Mouse (Mus musculus): ENCODE measurements at regions not wholly inside any gene's neighbourhood (a gene's known extent, or its start where the extent isn't known, plus 50 kb on each side); places are given as distances from the start of the nearest gene placed in this dataset.

DNA sequence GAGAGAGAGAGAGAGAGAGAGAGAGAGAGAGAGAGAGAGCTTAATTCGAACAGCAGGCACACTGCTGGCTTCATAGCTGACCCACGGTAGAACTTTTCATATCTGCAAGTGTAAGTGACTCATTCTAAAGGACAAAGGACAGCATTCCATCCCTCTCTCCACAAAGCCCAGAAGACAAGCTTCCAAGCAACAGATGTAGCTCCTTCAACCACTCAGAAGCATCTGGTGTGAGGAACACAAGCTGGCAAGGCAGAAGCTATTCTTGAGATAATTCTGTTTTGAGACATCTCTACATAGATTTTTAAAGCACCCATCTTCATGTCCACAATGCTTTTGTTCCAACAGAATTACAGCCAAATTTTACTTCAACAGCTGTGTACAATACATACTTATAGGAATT lies 294.2 kb upstream of the Gria1 start:
- Histone ChIP-seq H3K4me1 (replicated peaks) (no peaks in the 10 kb centered on the region), H3K27ac (no peak overlapping the region), H3K4me2 (no peak overlapping the region), H3K27me3 (no peaks in the 10 kb centered on the region), H3K4me3 (no peak overlapping the region), H3K9ac (no peak overlapping the region), H3K36me3 (no peaks in the 10 kb centered on the region), H3K9me3 (no peaks in the 10 kb centered on the region)
- ATAC-seq (ENCODE audit: low FRiP score) = no peak
- 84% methylated on average over 2 of the region's 2 CpGs for WGBS

DNA sequence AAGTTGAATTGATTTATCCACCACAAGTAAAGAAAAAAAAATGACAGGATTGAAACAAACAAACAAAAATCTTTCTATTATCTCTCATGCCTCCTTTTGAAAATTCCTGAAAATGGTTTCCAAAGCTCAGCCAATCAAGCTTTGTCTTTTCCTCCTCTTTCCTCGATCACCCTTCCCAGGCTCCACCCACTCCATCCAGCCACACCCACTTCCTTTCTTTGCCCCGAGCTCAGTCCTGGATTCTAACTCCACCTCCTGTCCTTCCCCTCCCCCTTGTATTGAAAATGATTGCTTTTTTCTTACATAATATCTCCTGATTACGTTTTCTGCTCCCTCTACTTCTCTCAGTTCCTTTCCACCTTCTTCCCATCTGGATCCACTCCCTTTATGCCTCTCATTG lies 286.0 kb upstream of the Gria1 start:
- no peaks in the 10 kb centered on the region for H3K36me3 ChIP-seq
- H3K9me3 ChIP-seq = no peaks in the 10 kb centered on the region
- no peak for ATAC-seq (ENCODE audit: low FRiP score)
- WGBS = 61% methylated on average over 3 of the region's 3 CpGs
- H3K4me3 ChIP-seq = no peak overlapping the region
- no peak overlapping the region for H3K4me2 ChIP-seq
- H3K9ac ChIP-seq = no peak overlapping the region
- H3K27ac ChIP-seq = no peak overlapping the region
- no peaks in the 10 kb centered on the region for H3K27me3 ChIP-seq
- no peaks in the 10 kb centered on the region for H3K4me1 ChIP-seq (replicated peaks)

DNA sequence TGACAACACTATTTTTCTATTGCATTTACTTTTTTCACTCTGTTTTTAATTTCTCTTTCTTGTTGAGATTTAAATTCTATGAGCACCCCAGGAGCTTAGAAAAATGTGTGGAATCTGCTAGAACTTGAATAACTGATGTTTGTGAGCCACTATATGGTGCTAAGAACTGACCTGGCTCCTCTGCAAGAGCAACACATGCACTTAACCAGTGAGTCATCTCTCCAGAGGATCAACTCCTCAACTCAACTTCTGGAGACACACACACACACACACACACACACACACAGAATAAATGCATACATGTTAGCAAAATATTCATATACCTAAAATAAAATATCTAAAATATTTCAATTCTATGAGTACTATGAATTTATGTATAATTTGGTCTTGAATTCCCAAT lies 285.0 kb upstream of the Gria1 start:
- no peak overlapping the region for H3K4me3 ChIP-seq
- no peaks in the 10 kb centered on the region for H3K27me3 ChIP-seq
- H3K4me2 ChIP-seq = no peak overlapping the region
- no peak for ATAC-seq (ENCODE audit: low FRiP score)
- H3K36me3 ChIP-seq = no peaks in the 10 kb centered on the region
- no peaks in the 10 kb centered on the region for H3K4me1 ChIP-seq (replicated peaks)
- H3K9ac ChIP-seq = no peak overlapping the region
- no peaks in the 10 kb centered on the region for H3K9me3 ChIP-seq
- no peak overlapping the region for H3K27ac ChIP-seq

DNA sequence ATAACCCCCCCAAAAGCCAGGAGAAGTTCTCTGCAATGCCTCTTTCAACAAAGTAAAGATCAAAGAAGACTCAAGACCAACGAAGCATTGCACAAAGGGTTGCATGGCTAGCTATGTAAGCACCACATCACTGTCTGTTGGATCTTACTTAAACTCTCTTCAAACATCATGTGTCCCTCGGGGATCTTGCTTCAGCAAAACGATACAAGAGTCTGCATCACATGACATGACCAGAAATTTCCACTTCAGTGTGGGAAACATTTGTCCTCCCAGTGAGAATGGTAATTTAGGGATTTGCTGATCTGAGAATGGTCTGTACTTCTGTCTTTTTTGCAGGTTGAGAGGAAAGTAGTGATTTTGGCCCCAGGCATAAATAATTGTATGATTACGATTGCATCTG lies 283.6 kb upstream of the Gria1 start:
- 68% methylated on average over 4 of the region's 4 CpGs for WGBS

DNA sequence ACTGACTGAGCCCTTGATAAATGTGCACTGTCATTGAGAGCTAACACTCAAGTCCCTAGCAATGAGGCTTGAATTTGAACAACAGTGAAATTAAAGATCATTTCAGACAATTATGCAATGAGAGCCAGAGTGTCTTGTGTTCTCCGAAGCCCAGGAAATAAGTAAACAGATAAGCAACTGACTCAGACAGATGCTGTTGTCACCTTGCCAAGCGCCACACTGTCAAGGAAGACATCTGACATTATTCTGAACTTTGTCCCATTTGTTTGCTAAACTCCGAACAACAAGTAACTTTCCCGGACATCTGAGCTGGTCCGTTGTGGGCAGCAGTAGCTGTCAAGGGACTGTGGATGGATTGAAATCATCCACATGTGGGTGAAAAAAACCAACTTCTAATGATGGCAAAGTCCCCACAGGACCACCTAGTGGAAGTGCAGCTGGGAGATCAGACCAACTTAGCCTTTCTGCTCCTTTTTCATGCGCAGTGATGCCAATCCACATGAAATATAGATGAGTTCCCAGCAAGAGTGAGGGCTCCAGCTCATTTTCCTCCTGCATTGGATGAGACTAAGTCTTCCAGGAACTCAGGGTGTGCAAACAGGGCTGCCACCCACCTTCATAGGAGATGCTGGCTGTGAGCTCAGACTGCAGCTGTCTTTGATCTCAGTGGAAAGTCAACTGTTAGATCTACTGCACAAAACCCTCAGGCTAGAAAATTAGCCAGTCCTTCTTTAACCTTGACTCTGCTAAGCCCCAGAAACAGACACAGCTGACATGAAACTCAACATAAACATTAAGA lies 282.8 kb upstream of the Gria1 start:
- Histone ChIP-seq H3K4me1 (replicated peaks) (no peaks in the 10 kb centered on the region), H3K36me3 (no peaks in the 10 kb centered on the region), H3K9ac (no peak overlapping the region), H3K27me3 (no peaks in the 10 kb centered on the region), H3K4me2 (no peak overlapping the region), H3K4me3 (no peak overlapping the region), H3K9me3 (no peaks in the 10 kb centered on the region), H3K27ac (no peak overlapping the region)
- no peak for ATAC-seq (ENCODE audit: low FRiP score)
- WGBS = 75% methylated on average over 6 of the region's 6 CpGs

More for the DNA sequence above, 283.6 kb upstream of the Gria1 start:
- H3K36me3 ChIP-seq = no peaks in the 10 kb centered on the region
- no peaks in the 10 kb centered on the region for H3K27me3 ChIP-seq
- no peaks in the 10 kb centered on the region for H3K9me3 ChIP-seq
- H3K27ac ChIP-seq = no peak overlapping the region
- ATAC-seq (ENCODE audit: low FRiP score) = no peak
- H3K4me2 ChIP-seq = no peak overlapping the region
- no peak overlapping the region for H3K9ac ChIP-seq
- no peak overlapping the region for H3K4me3 ChIP-seq
- H3K4me1 ChIP-seq (replicated peaks) = no peaks in the 10 kb centered on the region

DNA sequence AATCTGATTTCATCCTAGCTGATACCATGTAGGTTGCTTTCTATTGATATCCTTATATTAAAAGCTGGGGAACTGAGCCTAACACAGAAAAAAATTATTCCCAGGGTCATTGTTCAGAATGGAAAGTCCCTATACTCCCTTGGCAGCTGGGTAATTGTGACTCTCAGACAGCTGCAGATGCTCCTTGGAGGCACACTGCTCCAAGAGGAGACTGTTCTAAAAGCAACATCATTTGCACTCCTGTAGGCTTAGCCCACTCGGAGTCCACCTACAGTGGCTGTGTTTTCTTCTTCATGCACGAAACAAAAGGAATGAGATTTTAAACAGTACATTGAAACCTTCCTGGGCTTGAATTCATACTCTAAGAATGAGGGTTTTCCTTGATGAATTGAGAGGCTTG lies 269.3 kb upstream of the Gria1 start:
- Histone ChIP-seq H3K4me1 (replicated peaks) (peaks cover 5% of the 10 kb centered on the region), H3K4me2 (no peak overlapping the region), H3K9ac (no peak overlapping the region), H3K9me3 (no peaks in the 10 kb centered on the region), H3K27ac (no peak overlapping the region; the same call in 1 of the 2 replicates), H3K4me3 (no peak overlapping the region), H3K36me3 (no peaks in the 10 kb centered on the region), H3K27me3 (no peaks in the 10 kb centered on the region)
- WGBS = 44% methylated on average over 2 of the region's 2 CpGs
- ATAC-seq (ENCODE audit: low FRiP score) = no peak

DNA sequence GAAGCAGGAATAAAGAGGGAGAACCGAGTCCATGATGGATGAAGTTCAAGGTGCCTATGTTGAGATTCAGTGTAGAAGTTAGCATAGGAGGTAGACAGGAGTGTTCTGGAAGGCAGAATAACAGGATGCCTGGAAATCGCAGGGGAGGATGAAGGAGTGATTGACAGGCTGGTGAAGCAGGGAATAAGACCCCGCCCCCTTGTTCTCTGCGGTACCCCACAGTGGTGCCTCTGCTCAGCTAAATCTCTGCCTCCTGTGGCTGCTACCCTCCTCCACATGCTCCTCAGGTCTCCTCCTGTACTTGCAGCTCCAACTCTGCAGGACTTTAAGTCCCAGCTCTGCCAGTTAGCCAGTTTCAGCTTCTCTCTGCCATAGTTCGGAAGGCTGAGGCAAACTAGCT lies 261.2 kb upstream of the Gria1 start:
- WGBS = 20% methylated on average over 5 of the region's 5 CpGs
- peaks cover 16% of the 10 kb centered on the region for H3K4me1 ChIP-seq (replicated peaks)
- H3K9me3 ChIP-seq = no peaks in the 10 kb centered on the region

DNA sequence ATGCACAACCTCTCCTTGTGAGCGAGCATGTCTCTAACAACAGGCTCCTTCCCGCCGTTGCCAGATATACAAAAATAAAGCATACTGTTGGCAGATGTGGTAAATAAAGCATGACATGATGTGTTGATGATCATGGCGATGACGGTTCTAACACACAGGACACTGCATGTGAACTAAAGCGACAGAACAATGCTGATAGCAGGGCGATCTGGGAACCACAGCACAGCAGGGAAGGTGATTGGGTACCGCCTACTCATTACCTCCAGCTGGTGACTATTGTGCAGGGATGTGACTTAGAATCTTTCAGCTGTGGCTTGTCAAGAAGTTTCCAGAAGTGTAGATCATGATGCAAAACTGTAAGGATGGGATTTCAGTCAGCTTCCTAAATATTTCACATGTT lies 260.5 kb upstream of the Gria1 start:
- H3K27me3 ChIP-seq = no peaks in the 10 kb centered on the region
- H3K36me3 ChIP-seq = no peaks in the 10 kb centered on the region
- H3K27ac ChIP-seq = no peak overlapping the region
- no peaks in the 10 kb centered on the region for H3K9me3 ChIP-seq
- no peak overlapping the region for H3K9ac ChIP-seq
- H3K4me2 ChIP-seq = no peak overlapping the region
- no peak overlapping the region for H3K4me3 ChIP-seq
- WGBS = 27% methylated on average over 8 of the region's 8 CpGs
- no peak for ATAC-seq (ENCODE audit: low FRiP score)
- peaks cover 16% of the 10 kb centered on the region for H3K4me1 ChIP-seq (replicated peaks)

More for the DNA sequence above, 261.2 kb upstream of the Gria1 start:
- H3K36me3 ChIP-seq = no peaks in the 10 kb centered on the region
- no peaks in the 10 kb centered on the region for H3K27me3 ChIP-seq
- no peak overlapping the region for H3K27ac ChIP-seq
- no peak overlapping the region for H3K4me3 ChIP-seq
- ATAC-seq (ENCODE audit: low FRiP score) = no peak
- no peak overlapping the region for H3K4me2 ChIP-seq
- no peak overlapping the region for H3K9ac ChIP-seq

DNA sequence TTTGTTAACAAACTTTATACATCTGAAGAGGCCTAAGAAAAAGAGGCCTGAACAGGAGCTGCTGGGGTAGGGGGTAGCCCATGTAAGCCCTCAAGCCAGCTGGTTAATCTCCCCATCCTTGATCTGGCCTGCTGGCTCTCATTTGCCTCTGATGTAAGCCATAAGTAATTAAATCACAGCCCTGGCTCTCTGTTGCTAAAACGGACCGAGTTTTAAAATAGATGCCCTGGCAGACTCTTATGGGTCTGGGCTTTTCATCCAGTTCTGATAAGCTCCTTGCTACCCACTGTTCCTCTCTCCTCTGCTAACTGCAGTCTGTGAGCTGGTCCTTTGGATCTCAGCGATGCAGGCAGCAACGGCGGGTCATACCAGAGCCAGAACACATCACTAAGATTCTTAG lies 259.3 kb upstream of the Gria1 start:
- 62% methylated on average over 5 of the region's 5 CpGs for WGBS

DNA sequence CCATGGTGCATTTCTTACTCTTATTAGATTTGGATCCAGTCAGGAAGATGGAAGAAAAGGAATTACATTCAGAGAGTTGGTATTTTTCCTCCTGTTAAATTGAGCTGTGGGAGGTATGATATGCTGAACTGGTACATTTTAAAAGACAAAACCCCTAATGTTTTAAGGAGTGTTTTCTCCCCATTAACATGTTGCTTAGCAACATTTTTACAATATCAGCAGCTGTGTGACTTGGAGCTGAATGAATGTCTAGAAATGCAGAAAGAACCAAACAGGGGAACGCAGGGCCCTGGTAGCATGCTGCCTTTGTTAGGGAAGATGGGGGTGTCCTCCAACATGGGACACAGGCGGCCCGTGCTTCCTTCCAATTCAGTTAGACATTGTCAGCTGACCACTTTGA lies 257.5 kb upstream of the Gria1 start:
- H3K9ac ChIP-seq = no peak overlapping the region
- H3K4me3 ChIP-seq = no peak overlapping the region
- H3K27me3 ChIP-seq = no peaks in the 10 kb centered on the region
- H3K4me1 ChIP-seq (replicated peaks) = peaks cover 16% of the 10 kb centered on the region
- no peaks in the 10 kb centered on the region for H3K9me3 ChIP-seq
- no peaks in the 10 kb centered on the region for H3K36me3 ChIP-seq
- no peak overlapping the region for H3K27ac ChIP-seq
- no peak for ATAC-seq (ENCODE audit: low FRiP score)
- no peak overlapping the region for H3K4me2 ChIP-seq
- WGBS = 40% methylated on average over 3 of the region's 3 CpGs

More for the DNA sequence above, 259.3 kb upstream of the Gria1 start:
- Histone ChIP-seq H3K9ac (no peak overlapping the region), H3K4me1 (replicated peaks) (peaks cover 16% of the 10 kb centered on the region), H3K27me3 (no peaks in the 10 kb centered on the region), H3K4me2 (no peak overlapping the region), H3K36me3 (no peaks in the 10 kb centered on the region), H3K27ac (no peak overlapping the region), H3K4me3 (no peak overlapping the region), H3K9me3 (no peaks in the 10 kb centered on the region)
- no peak for ATAC-seq (ENCODE audit: low FRiP score)

DNA sequence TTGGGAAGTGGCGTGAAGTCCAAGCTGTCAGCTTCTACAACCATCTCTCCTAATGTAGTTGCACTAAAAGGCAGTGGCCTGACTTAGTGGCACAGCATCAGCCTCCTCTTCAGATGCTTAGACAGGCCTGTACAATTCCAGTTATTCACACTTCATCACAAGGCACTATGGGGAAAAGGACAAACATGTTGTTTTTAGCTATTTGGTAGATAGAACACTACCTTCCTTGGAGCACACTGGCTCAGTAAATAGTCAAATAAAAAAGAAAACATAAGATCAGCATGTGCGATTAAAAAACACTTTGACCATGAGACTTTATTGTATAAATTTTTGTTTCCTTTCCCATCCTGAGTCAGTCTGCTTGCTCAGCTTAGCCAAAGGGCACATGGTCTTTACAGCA lies 250.7 kb upstream of the Gria1 start:
- Histone ChIP-seq H3K9me3 (no peaks in the 10 kb centered on the region), H3K27me3 (no peaks in the 10 kb centered on the region), H3K9ac (no peak overlapping the region), H3K27ac (no peak overlapping the region), H3K4me1 (replicated peaks) (0 out of 2 replicates have a peak, but pooled peaks cover 5% of the 10 kb centered on the region), H3K36me3 (no peaks in the 10 kb centered on the region), H3K4me2 (no peak overlapping the region), H3K4me3 (no peak overlapping the region)
- WGBS = 81% methylated on average over 2 of the region's 2 CpGs
- ATAC-seq (ENCODE audit: low FRiP score) = no peak

DNA sequence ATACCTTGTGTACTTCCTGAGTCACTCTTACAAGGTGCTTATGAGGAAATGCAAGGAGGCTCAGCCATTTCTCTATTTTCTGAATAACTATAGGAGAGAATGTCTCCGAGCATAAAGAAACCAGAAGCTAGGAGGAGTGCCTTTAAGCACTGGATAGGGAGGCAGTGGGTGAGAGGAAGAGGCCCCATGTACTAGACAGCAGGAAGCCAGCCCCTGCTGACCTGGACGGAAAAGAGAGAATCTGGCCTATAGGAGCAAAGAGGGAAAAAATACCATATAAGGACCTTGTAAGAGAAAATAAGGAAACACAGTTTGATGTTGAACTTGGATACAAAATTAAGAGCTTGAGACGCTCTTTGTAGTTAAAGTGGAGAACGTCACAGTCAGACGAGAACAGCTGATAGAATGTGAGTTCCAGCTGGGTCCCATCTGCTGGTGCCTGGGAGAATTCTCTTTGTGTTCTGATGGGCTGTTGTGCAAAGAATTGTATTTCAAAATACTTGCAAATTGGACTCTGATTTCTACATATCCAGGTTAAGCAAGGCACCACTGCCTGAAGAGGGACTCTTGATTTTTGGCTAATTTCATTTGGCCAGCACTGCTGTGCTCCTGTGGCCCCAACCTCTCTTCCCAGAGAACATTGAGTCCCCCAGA lies 248.6 kb upstream of the Gria1 start:
- H3K9me3 ChIP-seq = no peaks in the 10 kb centered on the region
- no peak overlapping the region for H3K4me2 ChIP-seq
- H3K36me3 ChIP-seq = no peaks in the 10 kb centered on the region
- WGBS = 46% methylated on average over 5 of the region's 5 CpGs
- no peaks in the 10 kb centered on the region for H3K27me3 ChIP-seq
- H3K4me1 ChIP-seq (replicated peaks) = 0 out of 2 replicates have a peak, but pooled peaks cover 5% of the 10 kb centered on the region
- H3K4me3 ChIP-seq = no peak overlapping the region
- H3K27ac ChIP-seq = 0 out of 2 replicates have a peak overlapping the region, but pooled peaks have one; percentile 18
- no peak for ATAC-seq (ENCODE audit: low FRiP score)
- H3K9ac ChIP-seq = no peak overlapping the region

DNA sequence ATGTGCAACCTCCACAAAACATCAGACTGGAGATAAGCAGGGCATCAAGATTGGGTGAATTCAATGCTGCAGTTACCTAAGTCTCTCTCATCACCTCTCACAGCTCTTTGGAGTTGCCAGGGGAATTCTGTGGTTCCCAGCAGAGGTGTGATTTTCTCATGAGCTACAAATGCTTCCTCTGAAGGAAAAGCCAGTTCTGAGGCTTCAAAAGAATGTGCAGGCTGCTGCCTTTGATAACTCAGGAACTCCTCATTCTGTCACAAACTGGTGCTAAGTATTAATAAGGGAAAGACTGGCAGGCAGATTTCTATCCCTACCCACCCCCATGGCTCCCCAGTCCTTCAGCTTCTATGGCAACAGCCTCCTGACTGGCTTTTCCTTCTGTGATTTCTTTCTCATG lies 243.8 kb upstream of the Gria1 start:
- Histone ChIP-seq H3K4me3 (no peak overlapping the region), H3K36me3 (no peaks in the 10 kb centered on the region), H3K4me1 (replicated peaks) (0 out of 2 replicates have a peak, but pooled peaks cover 5% of the 10 kb centered on the region), H3K27ac (no peak overlapping the region), H3K9ac (no peak overlapping the region), H3K4me2 (no peak overlapping the region), H3K27me3 (no peaks in the 10 kb centered on the region), H3K9me3 (no peaks in the 10 kb centered on the region)
- ATAC-seq (ENCODE audit: low FRiP score) = no peak
